8 mouse cellular contexts compared by ENCODE assay signal in genomic region chr3:127789500-127790191, GRCm38 (mm10). TPM values are rescaled to one million over a fixed set of nuclear protein-coding genes. Genes with fewer than 3 reads are reported as not detected.
DNase-seq lines count a peak whose midpoint lies in the region; ATAC-seq lines count a peak whose summit lies in the region.

Gene Tifa (plus strand): TSS chr3:127789805.

- H3K27me3 ChIP-seq in intestine, embryonic 15.5 days (replicated peaks), result no peaks in the 10 kb centered on the region
- H3K27me3 ChIP-seq in limb, embryonic 11.5 days (ENCODE audit: control insufficient read depth, insufficient read depth, low read length), result peaks cover 18% of the 10 kb centered on the region
- H3K27me3 ChIP-seq in midbrain, embryonic 11.5 days (ENCODE audit: control insufficient read depth, insufficient read depth, low read length), result peaks cover 42% of the 10 kb centered on the region

- 2% methylated on average over 44 of the region's 44 CpGs for WGBS in intestine, embryonic 15.5 days
- under 1% methylated on average over 43 of the region's 44 CpGs for WGBS in limb, embryonic 11.5 days
- WGBS in midbrain, embryonic 11.5 days, result under 1% methylated on average over 43 of the region's 44 CpGs

- peak within 1 kb of the TSS; percentile 95 for H3K4me2 ChIP-seq in intestine, embryonic 15.5 days (replicated peaks)
- H3K4me2 ChIP-seq in limb, embryonic 11.5 days (ENCODE audit: low read depth, severe bottlenecking), result peak within 1 kb of the TSS; percentile 90
- H3K4me2 ChIP-seq in midbrain, embryonic 11.5 days, result peak within 1 kb of the TSS; percentile 96

- H3K4me1 ChIP-seq in intestine, embryonic 15.5 days (replicated peaks), result no peaks in the 10 kb centered on the region
- peaks cover 8% of the 10 kb centered on the region; the same call in 1 of the 2 replicates for H3K4me1 ChIP-seq in limb, embryonic 11.5 days (ENCODE audit: control insufficient read depth, insufficient read depth, low read length)
- H3K4me1 ChIP-seq in midbrain, embryonic 11.5 days (ENCODE audit: control insufficient read depth, insufficient read depth, low read length), result peaks cover 17% of the 10 kb centered on the region

- H3K36me3 ChIP-seq in intestine, embryonic 15.5 days, result 0 out of 2 replicates have a peak, but pooled peaks cover 3% of the 10 kb centered on the region
- H3K36me3 ChIP-seq in limb, embryonic 11.5 days (ENCODE audit: control insufficient read depth, insufficient read depth, low read length), result no peaks in the 10 kb centered on the region
- no peaks in the 10 kb centered on the region for H3K36me3 ChIP-seq in midbrain, embryonic 11.5 days (ENCODE audit: control insufficient read depth, insufficient read depth, low read length)

- H3K4me3 ChIP-seq in intestine, embryonic 15.5 days (replicated peaks), result peak within 1 kb of the TSS; percentile 65
- peak within 1 kb of the TSS; percentile 57 for H3K4me3 ChIP-seq in limb, embryonic 11.5 days (ENCODE audit: low read depth, low read length)
- peak within 1 kb of the TSS; percentile 48 for H3K4me3 ChIP-seq in midbrain, embryonic 11.5 days (ENCODE audit: low read depth, low read length)

- no peak for DNase-seq in frontal cortex, postnatal 25 days (ENCODE audit: low spot score in 2 of 2)
- peak; percentile 68 for DNase-seq in embryo, embryonic 10.5 days (ENCODE audit: low spot score)
- peak; percentile 27 to 47 for DNase-seq in gastrocnemius, postnatal 4 days (ENCODE audit: low spot score in 2 of 2)
- DNase-seq in limb, embryonic 11.5 days (ENCODE audit: low spot score), result peak; percentile 78
- DNase-seq in midbrain, embryonic 11.5 days (ENCODE audit: low spot score, missing footprints), result peak; percentile 96
- peak; percentile 35 for DNase-seq in skeletal muscle tissue, adult 2 months (ENCODE audit: low read depth, low spot score)

- peak within 1 kb of the TSS; percentile 72 for H3K9ac ChIP-seq in intestine, embryonic 15.5 days
- H3K9ac ChIP-seq in limb, embryonic 11.5 days (ENCODE audit: low read length), result peak within 1 kb of the TSS; percentile 49
- H3K9ac ChIP-seq in midbrain, embryonic 11.5 days (ENCODE audit: low read length), result peak within 1 kb of the TSS; percentile 50

- peak; percentile 53 for ATAC-seq in frontal cortex, adult (ENCODE audit: low TSS enrichment)
- peak; percentile 50 for ATAC-seq in intestine, embryonic 15.5 days
- peak; percentile 28; the same call in 1 of the 2 replicates for ATAC-seq in limb, embryonic 11.5 days (ENCODE audit: insufficient number of reproducible peaks, low FRiP score, low TSS enrichment, low read depth)
- peak; percentile 57 for ATAC-seq in midbrain, embryonic 11.5 days (ENCODE audit: low FRiP score)

- no peaks in the 10 kb centered on the region for H3K9me3 ChIP-seq in intestine, embryonic 15.5 days
- H3K9me3 ChIP-seq in limb, embryonic 11.5 days (ENCODE audit: control insufficient read depth, low read length), result no peaks in the 10 kb centered on the region
- H3K9me3 ChIP-seq in midbrain, embryonic 11.5 days (ENCODE audit: control insufficient read depth, low read length), result no peaks in the 10 kb centered on the region

- peak within 1 kb of the TSS; percentile 86 for H3K27ac ChIP-seq in intestine, embryonic 15.5 days
- no peak within 1 kb of the TSS for H3K27ac ChIP-seq in limb, embryonic 11.5 days (replicated peaks; ENCODE audit: low read depth, low read length)
- no peak within 1 kb of the TSS for H3K27ac ChIP-seq in midbrain, embryonic 11.5 days (ENCODE audit: low read depth, low read length)

RNA-seq across cellular contexts. Expression of gene Tifa, which starts in this region (rescaled TPM):
- total RNA-seq in gastrocnemius, postnatal 4 days (2021), result 1 to 10 TPM; 1.6 to 2.0 TPM
- polyA plus RNA-seq in intestine, embryonic 15.5 days (2015; fragmentation: Nextera tagmentation; extraction: Ambion mirVana), result 24.1 and 24.7 TPM in 2 replicates
- 2.0 and 2.9 TPM in 2 replicates for polyA plus RNA-seq in limb, embryonic 11.5 days (2014; fragmentation: Nextera tagmentation; extraction: Ambion mirVana)
- 3.7 and 4.3 TPM in 2 replicates for polyA plus RNA-seq in midbrain, embryonic 11.5 days (2014; fragmentation: Nextera tagmentation; extraction: Ambion mirVana)

Comparison
In these comparisons a context has a peak if more than half of its experiments do, and no peak if none do; other contexts are left out.
1. DNase-seq: peak in embryo, embryonic 10.5 days (single experiment), gastrocnemius, postnatal 4 days (2 of 2), limb, embryonic 11.5 days (single experiment), midbrain, embryonic 11.5 days (single experiment) and skeletal muscle tissue, adult 2 months (single experiment); none in frontal cortex, postnatal 25 days (0 of 2).
2. Peak in every context shown above with its lines, with median percentiles within 50 percentile points of each other: ATAC-seq, H3K4me2 ChIP-seq, H3K4me3 ChIP-seq and H3K9ac ChIP-seq.